Mouse (Mus musculus) spleen, postnatal 36 days (tissue): ENCODE data around the gene Brd2.

Experiments
- DNase-seq, 2 experiments: peaks; one replicate each; pipeline ENCODE4 v3.0.0; 2022; ENCODE audit warnings: low spot score in 2 of 2, mixed read lengths in 1 of 2

The Brd2 gene

GRCm38 (mm10) chr17:34133289-34133688, 10.9 kb upstream of the Brd2 start:
- no peak for DNase-seq

GRCm38 (mm10) chr17:34131911-34132310, 9.5 kb upstream of the Brd2 start:
- DNase-seq, result no peak

GRCm38 (mm10) chr17:34130073-34130947, 7.9 kb upstream of the Brd2 start:
- DNase-seq, result no peak

- DNase-seq, result no peak
Measured at GRCm38 (mm10) chr17:34128944-34129791, 6.7 kb upstream of the Brd2 start.

- DNase-seq, result no peak
Measured at GRCm38 (mm10) chr17:34128264-34128937, 6.0 kb upstream of the Brd2 start.

- peak; percentile 87 for DNase-seq
Measured at GRCm38 (mm10) chr17:34127475-34127874, 5.0 kb upstream of the Brd2 start.

- DNase-seq, result no peak
Measured at GRCm38 (mm10) chr17:34126826-34127420, 4.5 kb upstream of the Brd2 start.

- no peak for DNase-seq
Measured at GRCm38 (mm10) chr17:34124649-34125048, 2.2 kb upstream of the Brd2 start.

GRCm38 (mm10) chr17:34123518-34123917, 1.1 kb upstream of the Brd2 start:
- DNase-seq, result no peak

GRCm38 (mm10) chr17:34123111-34123510, 677 bp upstream of the Brd2 start:
- no peak for DNase-seq

GRCm38 (mm10) chr17:34121879-34122187, 601 bp downstream of the Brd2 start:
- DNase-seq, result peak in 1 of 2 experiments; percentile 58

GRCm38 (mm10) chr17:34121172-34121878, 1.1 kb downstream of the Brd2 start:
- DNase-seq, result peak; percentile 58 to 68

GRCm38 (mm10) chr17:34120814-34121171, 1.6 kb downstream of the Brd2 start:
- peak; percentile 80 to 85 for DNase-seq

- DNase-seq, result peak; percentile 85 to 88
Measured at GRCm38 (mm10) chr17:34120180-34120723, 2.2 kb downstream of the Brd2 start.

- DNase-seq, result peak; percentile 98 to 99
Measured at GRCm38 (mm10) chr17:34119249-34120179, 2.9 kb downstream of the Brd2 start, which contains the start of gene H2-DMa. H2-DMa (plus strand) TSS chr17:34119541.

- DNase-seq, result no peak
Measured at GRCm38 (mm10) chr17:34118873-34119248, 3.6 kb downstream of the Brd2 start.

GRCm38 (mm10) chr17:34118113-34118872, 4.1 kb downstream of the Brd2 start:
- peak; percentile 51 to 53 for DNase-seq

- no peak for DNase-seq
Measured at GRCm38 (mm10) chr17:34117421-34118112, 4.9 kb downstream of the Brd2 start.
